24 mouse cellular contexts compared by ENCODE assay signal in genomic region chr7:109838613-109839012, GRCm38 (mm10). TPM values are rescaled to one million over a fixed set of nuclear protein-coding genes. Genes with fewer than 3 reads are reported as not detected.
"Had no signal": no experiment of that assay in that cellular context is flagged by ENCODE, and none has a peak within 500 bp of the region (broad histone marks: within the 10 kb centered on the region; RNA-seq: fewer than 3 reads in every experiment).

No protein-coding gene starts in this region.

- H3K27me3 ChIP-seq: neural tube, embryonic 12.5 days; neural tube, embryonic 15.5 days had no signal

- DNase-seq: kidney, adult 9 months; kidney, postnatal 14 days; kidney, postnatal 4 days; layer of hippocampus, adult 9-11 months; liver; liver, postnatal 0 days; lung, embryonic 14.5 days; midbrain, embryonic 14.5 days; right cerebral cortex, postnatal 14 days; right cerebral cortex, postnatal 4 days; thymus, adult 2 months; thymus, postnatal 14 days; thymus, postnatal 4 days had no signal

- H3K4me1 ChIP-seq: megakaryocyte, embryonic 14.5 days; midbrain, embryonic 10.5 days; neural tube, embryonic 12.5 days had no signal

- H3K9me3 ChIP-seq: limb, embryonic 10.5 days; limb, embryonic 13.5 days; megakaryocyte, embryonic 14.5 days; midbrain, embryonic 10.5 days; neural tube, embryonic 12.5 days; neural tube, embryonic 15.5 days had no signal

- H3K4me2 ChIP-seq: limb, embryonic 13.5 days; lung, embryonic 14.5 days; neural tube, embryonic 12.5 days; neural tube, embryonic 15.5 days had no signal

- ATAC-seq: liver, postnatal 0 days; lung, postnatal 0 days had no signal

- H3K27ac ChIP-seq: layer of hippocampus, adult 2 months; limb, embryonic 10.5 days; limb, embryonic 13.5 days; liver, embryonic 14.5 days; macrophage; midbrain, embryonic 10.5 days; neural tube, embryonic 12.5 days; neural tube, embryonic 15.5 days; stomach, postnatal 0 days had no signal

- H3K4me3 ChIP-seq: layer of hippocampus, adult 2 months; limb, embryonic 10.5 days; limb, embryonic 13.5 days; megakaryocyte, embryonic 14.5 days; midbrain, embryonic 10.5 days; neural tube, embryonic 12.5 days; neural tube, embryonic 15.5 days had no signal

- H3K36me3 ChIP-seq: limb, embryonic 10.5 days; limb, embryonic 13.5 days; midbrain, embryonic 10.5 days; neural tube, embryonic 15.5 days had no signal

- H3K9ac ChIP-seq: limb, embryonic 13.5 days; liver, embryonic 14.5 days; liver, postnatal 0 days; lung, embryonic 14.5 days; neural tube, embryonic 12.5 days; neural tube, embryonic 15.5 days had no signal

RNA-seq across cellular contexts. Expression of gene Scube2, which starts 26.9 kb away (rescaled TPM):
- polyA plus RNA-seq: macrophage had no signal

RNA-seq across cellular contexts. Expression of gene Nrip3, which starts 56.8 kb away (rescaled TPM):
- polyA plus RNA-seq: macrophage had no signal
